Mouse (Mus musculus) kidney, postnatal 4 days (tissue): ENCODE measurements around the gene Mrps6.

Experiments used
- DNase-seq, 2 experiments: peaks; one replicate each; pipeline ENCODE4 v3.0.0; 2021; ENCODE audit warnings: mixed read lengths in 2 of 2

The Mrps6 gene

DNA sequence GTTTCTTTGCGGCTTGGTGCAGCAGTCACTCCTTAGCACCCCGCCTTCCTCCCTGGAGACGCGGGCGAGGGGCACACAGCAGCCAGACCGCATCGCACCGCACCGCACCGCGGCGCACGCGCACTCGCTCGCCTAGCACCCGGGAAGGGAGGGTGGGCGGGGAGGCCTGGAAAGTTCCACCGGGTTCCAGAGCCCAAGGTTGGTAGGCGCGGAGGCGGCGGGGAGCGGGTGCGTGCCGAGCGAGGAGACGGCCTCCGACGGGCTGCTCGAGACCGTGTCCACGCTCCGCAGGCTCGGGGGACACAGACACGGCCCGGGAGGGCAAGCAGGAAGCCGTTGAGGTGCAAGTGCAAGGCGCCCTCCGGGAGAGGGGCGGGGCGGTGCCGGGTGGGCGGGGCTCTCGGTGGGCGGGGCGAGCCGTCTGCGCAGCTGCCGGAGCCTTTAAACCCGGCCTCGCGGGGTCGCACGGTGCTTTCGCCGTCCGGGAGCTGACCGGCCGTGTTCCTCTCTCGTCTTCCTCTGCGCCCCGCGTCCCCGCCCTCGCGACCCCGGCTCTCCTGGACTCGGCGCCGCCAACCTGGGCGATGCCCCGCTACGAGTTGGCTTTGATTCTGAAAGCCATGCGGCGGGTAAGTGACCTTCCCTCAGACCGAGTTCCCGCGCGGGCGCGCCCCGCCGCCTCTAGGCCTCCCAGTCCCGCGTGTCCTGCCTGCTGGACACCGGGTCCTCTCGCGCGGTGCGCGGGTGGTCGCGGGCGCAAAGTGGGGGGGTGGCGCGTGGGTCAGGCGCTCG lies at the start of gene Mrps6, which contains the start of the genes Gm49711 and Slc5a3:
Mrps6 (plus strand) TSS at position 419 of the 792 bp plus-strand sequence.
Gm49711 (plus strand) TSS at position 465 of the 792 bp plus-strand sequence.
Slc5a3 (plus strand) TSS at position 471 of the 792 bp plus-strand sequence.
- peak; percentile 94 to 96 for DNase-seq

DNA sequence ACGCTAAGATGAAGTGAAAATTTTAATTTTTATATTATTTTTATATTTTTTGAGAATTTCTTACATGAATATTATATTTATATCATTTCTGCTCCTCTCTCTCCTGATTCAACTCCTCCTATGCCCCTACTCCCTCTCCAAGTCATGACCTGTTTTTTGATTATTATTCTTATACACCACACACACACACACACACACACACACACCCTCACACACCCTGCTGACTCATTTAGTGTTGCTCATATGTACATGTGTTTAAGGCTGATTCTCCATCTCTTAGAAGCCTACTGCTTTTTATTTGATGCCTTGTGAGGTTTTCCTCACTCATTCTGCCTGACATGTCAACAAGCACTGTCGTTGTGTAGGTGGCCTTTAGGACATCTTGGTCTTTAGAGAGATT lies 48.5 kb upstream of the Mrps6 start:
- no peak for DNase-seq

DNA sequence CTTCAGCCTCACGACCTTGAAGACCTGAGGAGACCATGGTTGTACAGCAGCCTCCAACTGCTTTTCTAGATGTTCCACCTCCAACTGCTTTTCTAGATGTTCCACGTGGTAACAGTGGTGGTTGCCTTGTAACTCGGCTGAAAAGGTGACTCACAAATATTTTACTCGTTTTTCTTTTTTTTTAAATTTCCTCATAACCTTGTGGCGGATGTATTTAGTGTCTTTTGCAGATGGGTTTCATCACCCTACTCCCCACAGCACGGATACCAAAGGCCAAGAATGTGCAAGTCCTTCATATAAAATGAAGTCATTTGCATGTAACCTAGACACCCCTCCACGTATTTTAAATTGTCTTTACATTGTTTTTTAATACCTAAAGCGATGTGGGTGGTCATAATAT lies 41.3 kb upstream of the Mrps6 start:
- no peak for DNase-seq

DNA sequence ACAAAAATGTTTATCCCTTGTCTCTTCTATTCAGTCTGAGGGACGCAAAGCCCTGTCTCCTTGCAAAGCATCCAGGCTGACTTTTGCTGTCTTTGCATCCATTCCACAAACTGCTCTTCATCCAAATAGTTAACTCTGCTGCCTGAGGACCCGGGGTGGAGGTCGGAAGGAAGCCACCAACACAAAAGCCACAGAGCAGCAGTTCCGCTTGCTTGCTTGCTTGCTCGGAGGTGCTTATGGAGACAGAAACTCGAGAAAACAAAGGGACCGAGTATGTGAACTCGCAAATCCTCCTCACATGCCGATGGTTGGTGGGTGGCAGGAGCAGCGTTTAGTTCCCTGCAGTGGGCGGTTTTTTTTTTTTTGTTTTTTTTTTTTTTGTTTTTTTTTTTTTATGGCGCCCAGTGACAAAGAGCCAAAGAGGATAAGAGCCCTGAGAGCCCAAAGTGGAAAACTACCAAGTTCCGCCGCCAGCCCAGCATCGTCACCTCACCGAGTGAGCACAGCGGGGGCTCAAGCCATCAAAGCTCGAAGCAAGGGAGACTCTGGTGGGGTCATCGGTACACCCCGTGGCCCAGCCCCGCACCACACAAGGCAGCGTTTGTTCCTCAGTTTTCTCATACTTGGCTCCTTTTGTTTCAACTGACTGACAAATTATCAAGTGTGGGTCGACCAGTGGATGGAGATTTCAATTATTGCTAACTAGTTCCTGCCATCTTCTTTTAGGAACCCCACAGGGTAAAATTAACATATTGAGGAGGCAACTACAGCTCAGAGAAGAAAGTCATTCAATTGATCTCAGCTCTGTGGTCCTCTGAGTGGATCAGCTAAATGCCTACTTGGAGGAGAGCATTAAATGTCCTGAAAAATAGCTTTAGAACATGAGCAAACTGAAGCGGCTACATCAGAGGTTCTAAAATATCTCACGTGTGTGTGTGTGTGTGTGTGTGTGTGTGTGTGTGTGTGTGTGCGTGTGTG lies 38.6 kb upstream of the Mrps6 start:
- DNase-seq, result peak; percentile 61 to 78

DNA sequence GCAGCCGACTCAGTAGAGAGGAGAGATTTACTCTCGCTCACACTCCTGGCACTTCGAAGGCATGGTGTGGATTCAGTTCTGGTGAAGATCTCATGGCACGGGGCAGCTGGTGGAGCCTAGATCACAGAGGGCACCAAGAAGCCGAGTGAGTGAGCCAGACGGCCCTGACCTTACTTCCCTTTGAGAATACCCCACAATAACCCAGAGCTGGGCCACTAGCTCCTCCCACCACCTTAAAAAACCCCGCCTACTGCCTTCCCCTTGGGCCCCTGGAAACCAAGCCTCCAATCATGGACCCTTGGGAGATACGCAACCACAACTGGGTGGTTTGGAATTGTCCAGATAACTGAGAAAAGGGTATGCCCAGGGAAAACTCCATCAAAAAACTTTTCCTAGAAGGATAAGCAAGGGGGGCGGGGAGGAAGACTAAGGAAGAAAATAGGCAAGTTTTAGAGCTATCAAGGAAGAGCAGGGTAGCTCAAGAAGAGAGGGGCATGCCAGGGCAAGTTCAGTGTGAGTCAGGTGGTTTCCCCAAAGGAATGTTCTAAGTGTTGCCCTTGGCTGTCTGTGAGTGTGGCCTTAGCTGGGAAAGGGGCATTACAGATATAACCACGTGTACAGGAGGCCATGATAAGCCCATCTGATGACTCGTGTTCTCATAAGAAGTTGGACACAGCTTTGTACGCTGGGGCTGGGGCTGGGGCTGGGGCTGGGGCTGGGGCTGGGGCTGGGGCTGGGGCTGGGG lies 36.2 kb upstream of the Mrps6 start:
- DNase-seq, result no peak

DNA sequence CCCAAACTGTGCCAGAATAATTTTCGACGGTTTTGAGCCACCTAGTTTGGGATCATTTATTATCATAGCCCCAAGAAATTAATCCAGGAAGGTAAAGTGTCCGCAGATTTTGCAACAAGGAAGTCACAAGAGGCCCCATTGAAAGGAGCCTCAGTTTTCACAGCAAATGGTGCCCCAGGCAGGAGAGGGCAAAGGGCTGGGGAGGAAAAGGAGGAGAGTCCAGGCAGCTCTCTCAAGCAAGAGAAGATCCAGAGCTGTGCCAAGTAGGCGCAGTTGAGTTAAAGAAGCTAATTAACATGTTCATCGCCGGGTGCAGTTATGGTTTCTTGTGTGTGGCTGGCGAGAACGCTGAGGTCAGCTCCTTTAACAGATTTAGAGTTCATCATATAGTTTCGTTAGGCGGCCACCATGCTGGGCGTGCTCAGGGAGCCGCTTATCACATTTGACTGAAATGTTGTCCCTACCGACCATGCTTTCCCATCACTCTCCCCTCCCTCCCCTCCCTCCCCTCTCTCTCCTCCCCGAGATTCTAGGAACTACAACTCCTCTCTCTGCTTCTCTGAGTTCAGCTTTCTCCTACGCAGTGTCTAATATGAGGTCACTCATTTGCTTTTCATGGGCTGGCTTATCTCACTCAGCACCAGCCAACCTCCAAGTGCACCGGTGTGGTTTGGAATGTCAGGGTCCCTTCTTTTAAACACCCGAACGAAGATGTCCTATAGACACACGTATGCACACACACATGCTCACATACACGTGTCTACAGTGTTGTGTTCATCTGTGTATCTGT lies 35.4 kb upstream of the Mrps6 start:
- DNase-seq, result no peak

DNA sequence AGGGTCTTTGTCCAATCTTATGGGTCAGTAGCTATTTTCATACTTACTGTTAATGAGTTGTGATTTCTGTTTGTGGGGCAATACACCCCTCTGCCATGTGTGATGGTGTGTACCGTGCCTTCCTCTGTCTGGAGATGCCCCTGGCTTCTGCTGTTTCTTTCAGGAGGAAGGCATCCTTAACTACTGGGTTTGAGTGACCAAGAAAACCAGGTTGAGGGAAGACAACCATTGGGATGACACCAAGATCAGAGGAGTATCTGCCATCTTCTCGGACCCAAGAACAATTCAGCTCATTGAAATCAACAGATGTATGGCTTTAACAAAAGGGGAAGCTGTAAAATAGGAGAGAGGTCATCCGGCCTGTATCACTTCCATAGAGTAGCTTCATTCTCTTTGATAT lies 24.8 kb upstream of the Mrps6 start:
- DNase-seq, result no peak

DNA sequence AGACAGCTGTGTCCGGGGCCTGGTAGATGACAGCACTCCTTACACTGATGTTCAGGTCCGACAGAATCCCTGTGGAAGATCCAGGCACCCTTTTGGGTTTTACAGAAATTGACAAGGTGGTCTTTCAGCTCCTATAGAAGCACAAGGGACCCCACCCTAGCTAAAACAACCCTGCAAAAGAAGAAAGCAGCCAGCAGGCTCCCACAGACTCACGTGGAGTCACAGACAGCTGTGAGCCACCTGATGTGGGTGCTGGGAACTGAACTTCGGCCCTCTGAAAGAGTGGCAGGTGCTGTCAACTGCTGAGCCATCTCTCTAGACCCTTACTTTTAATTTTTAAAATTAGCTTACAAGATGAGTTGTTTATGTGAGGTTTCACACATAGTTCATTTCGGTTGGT lies 23.4 kb upstream of the Mrps6 start:
- DNase-seq, result no peak

DNA sequence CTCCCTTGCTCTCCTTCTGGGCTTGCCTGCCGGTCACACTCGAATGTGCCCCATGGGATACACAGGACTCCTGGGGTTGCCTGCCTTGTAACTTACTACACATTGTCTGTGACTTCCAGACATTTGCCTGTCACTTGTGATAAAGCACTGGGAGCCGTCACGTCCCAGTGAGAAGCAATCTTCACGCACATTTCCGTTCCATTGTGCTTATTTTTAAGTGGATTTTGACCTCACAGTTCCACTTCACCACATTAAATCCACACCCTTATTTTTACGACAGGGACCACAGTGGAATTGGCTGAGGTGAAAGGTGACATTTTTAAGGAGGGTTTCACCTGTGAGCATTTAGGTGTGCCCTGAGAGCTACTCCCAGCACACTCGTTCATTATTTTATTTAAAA lies 21.4 kb upstream of the Mrps6 start:
- no peak for DNase-seq

DNA sequence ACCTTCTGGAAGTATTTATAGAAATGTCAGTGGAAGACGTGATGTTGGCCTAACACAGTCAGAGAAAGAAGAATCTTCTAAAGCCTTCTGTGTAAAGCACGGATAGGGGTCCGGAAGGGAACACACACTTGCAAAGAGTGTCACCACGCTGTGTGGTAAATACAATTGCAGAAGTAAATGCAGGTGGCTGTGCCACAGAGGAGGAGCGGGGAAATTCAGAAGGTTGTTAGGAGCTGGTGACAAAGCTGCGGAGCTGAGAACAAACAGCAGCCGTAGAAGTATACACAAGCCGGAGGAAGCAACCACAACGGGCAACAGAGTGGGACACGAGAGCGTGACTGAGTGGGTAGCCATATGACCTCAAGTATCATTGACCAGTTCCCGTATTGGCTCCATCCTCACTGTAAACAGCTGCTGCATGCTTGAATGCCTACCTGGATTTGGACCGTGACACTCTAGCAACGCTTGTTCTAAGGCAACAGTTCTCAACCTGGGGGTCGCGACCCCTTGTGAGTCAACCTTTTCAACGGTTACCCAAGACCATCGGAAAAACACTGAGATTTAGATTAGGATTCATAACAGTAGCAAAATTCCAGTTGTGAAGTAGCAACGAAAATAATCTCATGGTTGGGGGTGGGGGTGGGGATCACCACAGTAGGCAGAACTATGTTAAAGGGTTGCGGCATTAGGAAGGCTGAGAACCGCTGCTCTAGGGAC lies 20.0 kb upstream of the Mrps6 start:
- DNase-seq, result peak in 1 of 2 experiments; percentile 37

DNA sequence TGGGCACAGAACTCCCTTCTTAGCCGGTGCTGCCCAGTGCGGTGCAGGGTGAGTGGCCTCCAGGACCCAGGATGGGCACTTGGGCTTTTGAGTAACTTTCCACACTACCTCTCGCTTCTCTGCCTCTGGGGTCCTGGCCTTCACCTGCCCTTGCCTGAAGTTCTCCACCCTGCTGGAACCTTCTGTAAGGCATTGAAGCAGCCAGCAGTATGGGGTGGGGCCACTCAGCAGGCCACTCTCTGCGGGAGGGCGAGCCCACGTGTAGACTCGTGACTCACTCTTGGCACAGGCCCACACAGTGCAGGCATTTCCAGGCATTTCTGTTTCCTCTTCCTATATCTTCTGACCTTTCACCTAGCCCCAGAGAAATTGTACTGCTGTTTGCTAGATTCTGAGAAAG lies 18.6 kb upstream of the Mrps6 start:
- peak in 1 of 2 experiments; percentile 45 for DNase-seq

DNA sequence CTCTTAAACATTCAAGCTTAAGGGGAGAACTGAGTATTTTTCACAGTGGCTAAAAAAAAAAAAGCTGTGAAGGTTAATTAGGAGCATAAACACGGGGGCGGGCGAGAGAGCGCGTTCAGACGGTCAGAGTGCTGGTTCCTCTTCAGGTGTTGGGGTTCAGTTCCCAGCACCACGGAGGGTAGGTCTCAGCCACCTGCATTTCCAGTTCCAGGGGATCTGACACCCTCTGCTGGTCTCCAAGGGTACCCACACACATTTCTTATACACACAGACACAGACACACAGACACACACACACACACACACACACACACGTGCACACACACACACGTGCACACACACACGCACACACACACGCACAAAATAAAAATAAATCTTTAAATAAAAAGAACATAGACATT lies 18.1 kb upstream of the Mrps6 start:
- DNase-seq, result no peak

DNA sequence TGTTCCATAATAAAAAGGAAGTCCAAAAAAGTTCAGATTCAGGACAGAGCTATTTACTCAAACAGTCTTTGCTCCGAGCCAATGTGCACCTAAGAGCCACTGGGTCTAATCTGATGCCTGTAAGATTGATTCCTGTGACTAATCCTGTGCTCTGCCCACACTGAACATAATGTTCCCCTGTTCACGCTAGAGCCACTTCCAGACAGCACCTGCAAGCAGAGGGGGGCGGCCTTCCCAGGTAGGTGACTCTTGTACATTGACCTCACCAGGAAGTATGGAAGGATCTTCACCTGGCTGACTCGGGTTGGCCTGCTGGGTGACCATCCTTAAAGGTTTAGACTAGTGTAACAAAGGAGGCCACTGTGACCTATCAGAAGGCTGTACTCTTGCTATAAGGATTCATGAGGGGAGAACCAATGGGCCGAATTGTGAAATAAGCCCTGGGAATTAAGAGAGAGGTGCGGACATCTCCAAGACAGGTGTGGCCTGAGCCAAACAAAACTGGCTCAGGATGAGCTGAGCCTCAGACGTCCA lies 6.2 kb upstream of the Mrps6 start:
- no peak for DNase-seq

DNA sequence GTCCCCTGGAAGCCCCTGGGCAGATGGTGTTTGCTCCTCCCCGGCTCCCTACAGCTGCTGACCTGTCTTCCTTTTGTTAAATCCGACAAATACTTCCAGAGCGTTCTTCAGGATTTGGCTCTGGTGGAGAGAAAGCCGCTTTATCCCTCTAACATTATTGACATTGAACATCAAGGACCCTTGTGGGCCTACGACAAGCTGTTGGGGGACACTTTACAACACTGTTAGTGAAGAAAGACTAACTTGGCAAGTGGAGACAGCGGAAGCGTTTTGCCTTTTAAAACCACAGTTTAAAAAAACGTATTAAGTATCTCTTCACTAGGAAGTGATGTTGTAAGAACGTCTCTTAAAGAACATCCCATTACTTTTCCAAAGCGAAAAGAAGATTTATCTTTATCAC lies 5.5 kb upstream of the Mrps6 start:
- DNase-seq, result no peak

DNA sequence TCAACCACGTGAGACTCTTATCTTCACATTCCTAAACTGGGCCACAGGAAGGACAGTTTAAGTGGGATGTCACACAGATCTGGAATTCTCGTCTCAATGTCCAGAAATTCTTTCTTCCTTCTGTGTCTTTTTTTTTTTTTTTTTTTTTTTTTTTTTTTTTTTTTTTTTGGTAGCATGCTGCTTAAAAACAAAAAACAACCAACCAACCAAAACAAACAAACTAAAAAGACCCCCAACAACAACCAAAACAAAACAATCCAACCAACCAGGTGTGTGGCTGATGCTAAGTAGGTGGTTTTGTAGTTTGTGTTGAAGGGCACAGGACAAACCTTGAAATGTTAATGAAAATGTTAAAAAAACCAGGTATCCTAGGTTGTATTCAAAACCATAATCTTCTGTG lies 1.4 kb upstream of the Mrps6 start:
- DNase-seq, result no peak

DNA sequence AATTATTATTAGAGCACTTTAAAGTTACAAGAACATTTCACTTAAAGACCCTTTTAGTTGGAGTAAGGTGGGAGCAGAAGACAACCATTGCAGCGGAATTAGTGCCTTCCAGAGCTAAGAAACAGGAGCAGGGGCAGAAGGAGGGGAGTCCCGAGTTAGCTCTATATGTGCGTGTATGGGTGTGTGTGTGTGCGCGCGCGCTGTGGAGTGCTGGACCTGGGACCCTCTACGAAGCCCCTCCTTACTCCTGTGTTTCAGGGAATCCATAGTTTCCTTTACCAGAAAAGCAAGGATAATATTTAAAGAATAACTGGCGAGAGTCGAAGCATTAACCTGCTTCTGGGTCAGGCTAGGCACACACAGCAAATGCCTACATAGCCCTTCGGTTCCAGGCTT lies 616 bp upstream of the Mrps6 start:
- no peak for DNase-seq

DNA sequence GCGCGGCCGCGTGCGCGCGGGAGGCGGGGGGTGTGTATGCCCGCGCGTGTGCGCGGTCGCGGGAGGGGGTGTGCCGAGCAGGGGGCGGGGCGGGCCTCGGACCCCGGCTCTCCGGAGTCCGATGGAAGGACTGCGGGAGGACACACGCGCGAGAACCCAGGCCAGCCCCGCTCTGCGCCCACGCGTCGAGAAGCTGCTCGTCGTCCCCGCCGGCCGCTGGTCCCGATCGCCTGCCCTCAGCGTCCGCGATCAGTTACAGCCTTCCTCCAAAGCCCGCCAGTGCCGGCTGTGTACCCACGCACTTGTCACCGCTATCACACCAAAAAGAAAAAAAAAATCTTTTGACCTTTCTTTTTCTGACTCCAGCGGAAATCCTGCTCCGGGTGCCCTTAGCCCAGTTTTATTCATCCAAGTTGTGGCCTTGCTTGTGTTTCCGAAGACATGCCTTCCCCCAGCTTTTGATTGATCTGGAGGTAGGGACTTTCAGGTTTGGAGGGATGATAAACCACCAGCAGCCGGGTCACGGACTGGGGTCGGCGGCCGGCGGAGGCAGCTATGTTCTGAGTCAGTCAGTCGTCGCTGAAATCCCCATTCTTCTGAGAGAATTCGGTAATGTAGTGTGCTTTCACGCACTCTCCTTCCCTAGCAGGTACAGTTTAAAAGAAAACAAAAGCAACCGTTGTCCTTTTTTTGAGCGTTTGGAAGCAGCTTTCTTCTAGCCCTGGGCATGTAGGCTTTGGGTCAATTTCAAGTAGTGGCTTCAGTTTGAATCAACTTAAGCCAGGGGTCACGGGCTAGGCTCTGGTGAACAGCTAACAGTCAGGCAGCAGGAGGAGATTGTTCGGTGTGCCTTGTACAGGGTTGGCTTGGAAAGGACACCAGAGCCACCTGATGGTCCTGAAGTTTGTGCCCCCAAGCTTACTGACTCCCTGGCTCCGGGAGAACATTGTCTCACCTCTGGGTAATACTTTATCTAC lies 862 bp downstream of the Mrps6 start:
- DNase-seq, result peak; percentile 22 to 41

DNA sequence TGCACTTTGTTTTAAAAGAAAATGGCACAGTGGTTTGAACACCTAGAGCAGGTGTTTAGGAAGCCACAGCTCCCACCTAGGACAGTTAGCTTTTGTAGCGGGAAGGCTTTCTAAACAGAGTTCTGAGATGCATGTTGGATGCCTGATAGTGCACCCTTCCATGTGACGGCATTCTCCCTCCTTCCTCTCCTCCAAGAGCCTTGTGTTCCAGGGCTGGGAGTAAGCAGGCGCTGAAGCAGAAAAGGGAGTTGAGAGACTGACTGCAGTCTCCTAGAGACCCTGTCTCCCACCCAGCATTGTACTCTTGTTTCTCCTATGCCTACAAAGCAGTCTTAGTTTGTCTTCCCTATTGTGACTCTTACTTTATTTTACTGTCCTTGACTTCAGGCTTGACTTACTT lies 2.1 kb downstream of the Mrps6 start:
- no peak for DNase-seq

DNA sequence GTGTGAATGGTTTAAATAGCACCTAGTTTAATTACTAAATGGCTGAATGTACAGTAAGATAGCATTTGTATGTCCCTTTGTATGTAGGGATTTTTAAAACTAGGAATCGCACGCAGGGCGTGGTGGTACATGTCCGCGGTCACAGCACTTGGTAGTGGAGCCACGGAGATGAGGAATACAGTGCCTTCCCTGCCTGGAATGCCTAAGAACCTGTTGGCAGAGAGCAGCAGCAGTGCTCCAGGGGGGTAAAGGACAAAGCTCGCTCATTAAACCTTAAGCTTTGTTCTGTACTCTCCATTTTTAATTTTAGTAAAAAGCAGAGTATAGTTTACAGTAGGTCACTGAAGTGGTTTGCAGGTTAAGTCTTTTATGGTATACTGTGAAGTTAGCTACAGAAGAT lies 3.5 kb downstream of the Mrps6 start:
- DNase-seq, result no peak

DNA sequence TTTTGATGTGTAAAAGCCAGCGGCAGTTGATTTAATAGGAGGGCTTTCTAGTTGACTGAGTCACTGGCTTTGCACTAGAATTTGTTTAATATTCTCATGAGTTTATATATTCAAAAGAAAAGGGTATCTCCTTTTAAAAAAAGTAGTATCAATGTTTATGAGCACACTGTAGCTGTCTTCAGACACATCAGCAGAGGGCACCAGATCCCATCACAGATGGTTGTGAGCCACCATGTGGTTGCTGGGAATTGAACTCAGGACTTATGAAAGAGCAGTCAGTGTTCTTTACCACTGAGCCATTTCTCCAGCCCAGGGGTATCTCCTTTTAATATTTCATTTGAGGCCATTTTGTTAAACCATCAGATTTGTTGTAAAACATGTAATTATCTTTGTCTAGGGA lies 4.8 kb downstream of the Mrps6 start:
- no peak for DNase-seq
